Comparison of ENCODE assay signal across 8 mouse cellular contexts in genomic region chr11:98804605-98805004, GRCm38 (mm10). TPM values are rescaled to one million over a fixed set of nuclear protein-coding genes. Genes with fewer than 3 reads are reported as not detected.
DNase-seq lines count a peak whose midpoint lies in the region; ATAC-seq lines count a peak whose summit lies in the region.

Casc3 (plus strand) TSS chr11:98804905.

- no peak for ATAC-seq in lung, embryonic 16.5 days (ENCODE audit: low read depth)
- ATAC-seq in embryonic facial prominence, embryonic 13.5 days (ENCODE audit: insufficient number of reproducible peaks, insufficient read depth, low FRiP score, low TSS enrichment, low read depth) = no peak
- no peak for ATAC-seq in heart, embryonic 15.5 days (replicated peaks; ENCODE audit: insufficient number of reproducible peaks, insufficient read depth, low FRiP score, low read depth)
- no peak for ATAC-seq in neural tube, embryonic 12.5 days (ENCODE audit: low FRiP score, low read depth)

- no peaks in the 10 kb centered on the region for H3K9me3 ChIP-seq in lung, embryonic 16.5 days (ENCODE audit: control insufficient read depth, low read length)
- H3K9me3 ChIP-seq in embryonic facial prominence, embryonic 13.5 days = no peaks in the 10 kb centered on the region
- no peaks in the 10 kb centered on the region for H3K9me3 ChIP-seq in heart, embryonic 15.5 days (replicated peaks)
- H3K9me3 ChIP-seq in neural tube, embryonic 12.5 days = no peaks in the 10 kb centered on the region

- H3K27me3 ChIP-seq in lung, embryonic 16.5 days (ENCODE audit: control insufficient read depth, insufficient read depth, low read depth, low read length) = no peaks in the 10 kb centered on the region
- H3K27me3 ChIP-seq in embryonic facial prominence, embryonic 13.5 days = no peaks in the 10 kb centered on the region
- no peaks in the 10 kb centered on the region for H3K27me3 ChIP-seq in heart, embryonic 15.5 days
- no peaks in the 10 kb centered on the region for H3K27me3 ChIP-seq in neural tube, embryonic 12.5 days (replicated peaks)

- intact Hi-C loops in left cerebral cortex, postnatal 25 days (cut with DNase I) = no loop called here

- no peak within 1 kb of the TSS for H3K4me3 ChIP-seq in lung, embryonic 16.5 days (ENCODE audit: low read length)
- no peak within 1 kb of the TSS for H3K4me3 ChIP-seq in embryonic facial prominence, embryonic 13.5 days
- H3K4me3 ChIP-seq in heart, embryonic 15.5 days = no peak within 1 kb of the TSS
- no peak within 1 kb of the TSS for H3K4me3 ChIP-seq in neural tube, embryonic 12.5 days

- no peak within 1 kb of the TSS for H3K27ac ChIP-seq in lung, embryonic 16.5 days (ENCODE audit: low read length)
- no peak within 1 kb of the TSS for H3K27ac ChIP-seq in embryonic facial prominence, embryonic 13.5 days
- peak within 1 kb of the TSS; percentile 34; the same call in 1 of the 2 replicates for H3K27ac ChIP-seq in heart, embryonic 15.5 days
- no peak within 1 kb of the TSS for H3K27ac ChIP-seq in neural tube, embryonic 12.5 days

- whole genome bisulfite sequencing in lung, embryonic 16.5 days = 92% methylated on average over 5 of the region's 5 CpGs
- WGBS in embryonic facial prominence, embryonic 13.5 days = 94% methylated on average over 5 of the region's 5 CpGs
- 88% methylated on average over 5 of the region's 5 CpGs for WGBS in heart, embryonic 15.5 days
- WGBS in neural tube, embryonic 12.5 days = 92% methylated on average over 5 of the region's 5 CpGs

- no peak for DNase-seq in lung, postnatal 14 days
- DNase-seq in left cerebral cortex, postnatal 25 days (ENCODE audit: low spot score in 2 of 2) = no peak
- DNase-seq in right cerebral cortex, adult 2 months (ENCODE audit: low spot score in 2 of 2) = no peak
- no peak for DNase-seq in cerebellum, postnatal 14 days

- no peak within 1 kb of the TSS for H3K4me2 ChIP-seq in lung, embryonic 16.5 days (ENCODE audit: low read depth, low read length)
- H3K4me2 ChIP-seq in embryonic facial prominence, embryonic 13.5 days = no peak within 1 kb of the TSS
- no peak within 1 kb of the TSS for H3K4me2 ChIP-seq in heart, embryonic 15.5 days
- no peak within 1 kb of the TSS for H3K4me2 ChIP-seq in neural tube, embryonic 12.5 days (replicated peaks)

- no peak within 1 kb of the TSS for H3K9ac ChIP-seq in lung, embryonic 16.5 days (ENCODE audit: low read length)
- H3K9ac ChIP-seq in embryonic facial prominence, embryonic 13.5 days = no peak within 1 kb of the TSS
- no peak within 1 kb of the TSS for H3K9ac ChIP-seq in heart, embryonic 15.5 days
- no peak within 1 kb of the TSS for H3K9ac ChIP-seq in neural tube, embryonic 12.5 days

- peaks cover 6% of the 10 kb centered on the region; the same call in 1 of the 2 replicates for H3K4me1 ChIP-seq in lung, embryonic 16.5 days (replicated peaks; ENCODE audit: control insufficient read depth, insufficient read depth, low read length)
- 0 out of 2 replicates have a peak, but pooled peaks cover 5% of the 10 kb centered on the region for H3K4me1 ChIP-seq in embryonic facial prominence, embryonic 13.5 days
- peaks cover 16% of the 10 kb centered on the region for H3K4me1 ChIP-seq in heart, embryonic 15.5 days (replicated peaks)
- H3K4me1 ChIP-seq in neural tube, embryonic 12.5 days = no peaks in the 10 kb centered on the region

- peaks cover 50% of the 10 kb centered on the region for H3K36me3 ChIP-seq in lung, embryonic 16.5 days (ENCODE audit: control insufficient read depth, insufficient read depth, low read length)
- H3K36me3 ChIP-seq in embryonic facial prominence, embryonic 13.5 days = peaks cover 83% of the 10 kb centered on the region
- H3K36me3 ChIP-seq in heart, embryonic 15.5 days = peaks cover 73% of the 10 kb centered on the region
- H3K36me3 ChIP-seq in neural tube, embryonic 12.5 days = peaks cover 79% of the 10 kb centered on the region

RNA-seq across cellular contexts. Expression of gene Casc3, which starts in this region (rescaled TPM):
- 33.2 and 36.6 TPM in 2 replicates for polyA plus RNA-seq in lung, embryonic 16.5 days (2015; fragmentation: Nextera tagmentation; extraction: Ambion mirVana)
- polyA plus RNA-seq in embryonic facial prominence, embryonic 13.5 days (2015; fragmentation: Nextera tagmentation; extraction: Ambion mirVana) = 39.0 and 40.3 TPM in 2 replicates
- polyA plus RNA-seq in heart, embryonic 15.5 days (2015; fragmentation: Nextera tagmentation; extraction: Ambion mirVana) = 21.3 and 27.6 TPM in 2 replicates
- total RNA-seq in left cerebral cortex, postnatal 25 days (2021) = 10 to 100 TPM; 53.9 to 54.7 TPM
- polyA plus RNA-seq in neural tube, embryonic 12.5 days (2016; fragmentation: Nextera tagmentation; extraction: Ambion mirVana) = 65.1 and 68.5 TPM in 2 replicates
